Mouse (Mus musculus) gastrocnemius, postnatal 14 days (tissue): ENCODE results near the gene Syt1. TPM values are rescaled to one million over a fixed set of nuclear protein-coding genes. Genes with fewer than 3 reads are reported as not detected.

Experiments used
- DNase-seq: peaks from one replicate; pipeline ENCODE4 v3.0.0; 2021; ENCODE audit warnings: mixed read lengths
- intact Hi-C: fragments of 180-260 bp; cut with DNase I; formaldehyde crosslinking; loops from one replicate; pipeline ENCODE4 v1.15.1; 2025; ENCODE audit warnings: low total_unique reads
- total RNA-seq, 2 experiments: library from RNA; stranded (reverse); gene quantifications; 2 replicates each; pipeline ENCODE4 v1.2.3; 2021

Syt1 gene
- total RNA-seq, 2 experiments from 2014 or later: 0.12 to 0.20 TPM

DNA sequence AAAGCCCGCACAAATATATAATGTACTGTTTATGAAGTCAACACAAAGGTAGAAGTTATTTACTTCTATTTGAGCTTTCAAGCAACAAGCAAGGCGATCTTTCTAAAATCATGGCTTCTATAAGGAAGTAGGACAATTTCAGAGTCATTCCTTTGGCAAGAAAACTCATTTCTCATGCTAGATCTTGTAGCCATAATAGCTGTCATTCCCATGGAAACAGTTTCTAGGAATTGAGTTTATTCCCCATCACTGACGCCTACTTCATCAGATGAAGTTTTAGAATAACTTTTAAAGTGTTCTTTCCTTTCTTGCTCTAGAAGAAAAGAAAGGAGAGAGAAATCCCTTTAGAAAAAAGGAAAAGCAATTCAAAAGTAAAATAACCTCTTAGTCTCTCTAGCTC lies 341.8 kb downstream of the Syt1 start:
- intact Hi-C loops: no loop called here
- no peak for DNase-seq

DNA sequence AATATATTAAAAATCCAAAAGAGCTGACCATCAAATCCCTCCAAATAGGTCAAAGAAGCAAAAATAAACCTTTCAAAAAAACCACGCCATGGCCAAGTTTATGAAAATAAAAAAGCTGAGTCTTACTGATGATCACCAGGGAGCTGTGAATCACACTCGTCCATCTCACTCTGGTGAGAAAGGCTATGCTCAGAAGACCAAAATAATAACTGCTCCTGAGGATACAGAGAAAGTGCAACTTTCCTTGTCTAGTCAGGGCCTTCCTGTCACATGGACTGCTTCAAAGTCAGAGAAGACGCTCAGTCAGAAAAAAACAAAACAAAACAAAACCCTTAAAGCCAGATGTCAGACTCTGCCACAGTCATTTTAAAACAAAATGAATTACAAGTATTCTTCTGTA lies 350.5 kb downstream of the Syt1 start:
- DNase-seq: no peak
- intact Hi-C loops: no loop called here

DNA sequence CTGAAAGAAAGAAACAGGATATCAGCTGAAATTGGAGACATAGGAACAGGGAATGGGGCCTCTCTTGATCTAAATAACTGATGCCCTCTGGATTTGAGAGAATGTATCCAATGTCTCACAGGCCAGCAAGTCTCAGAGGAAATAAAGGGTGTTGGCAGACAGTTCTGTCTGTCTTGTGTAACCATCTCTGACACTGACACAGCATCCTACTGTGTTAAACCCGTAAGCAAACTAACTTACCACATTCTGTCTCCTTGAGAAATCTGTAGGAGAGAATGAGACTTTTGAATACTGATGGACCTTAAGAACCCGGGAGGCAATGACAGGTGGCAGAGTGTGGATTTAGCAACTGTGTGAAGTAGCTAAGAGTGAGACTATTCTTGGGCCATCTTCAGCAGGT lies 352.5 kb downstream of the Syt1 start:
- intact Hi-C loops: no loop called here
- DNase-seq: no peak

DNA sequence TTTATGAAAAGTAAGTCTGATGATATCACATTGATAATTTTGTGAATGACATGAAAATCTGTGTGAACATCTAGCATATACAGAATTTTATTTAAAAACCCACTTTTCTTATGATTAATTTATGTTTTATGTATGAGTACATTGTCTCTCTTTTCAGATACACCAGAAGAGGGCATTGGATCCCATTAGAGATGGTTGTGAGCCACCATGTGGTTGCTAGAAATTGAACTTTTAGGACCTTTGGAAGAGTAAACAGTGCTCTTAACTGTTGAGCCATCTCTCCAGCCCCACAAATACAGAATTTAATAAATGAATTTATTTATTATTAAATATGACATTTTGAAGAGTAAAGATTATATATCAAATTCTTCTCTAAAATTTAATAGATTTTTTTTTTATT lies 353.1 kb downstream of the Syt1 start:
- DNase-seq: no peak
- intact Hi-C loops: no loop called here

DNA sequence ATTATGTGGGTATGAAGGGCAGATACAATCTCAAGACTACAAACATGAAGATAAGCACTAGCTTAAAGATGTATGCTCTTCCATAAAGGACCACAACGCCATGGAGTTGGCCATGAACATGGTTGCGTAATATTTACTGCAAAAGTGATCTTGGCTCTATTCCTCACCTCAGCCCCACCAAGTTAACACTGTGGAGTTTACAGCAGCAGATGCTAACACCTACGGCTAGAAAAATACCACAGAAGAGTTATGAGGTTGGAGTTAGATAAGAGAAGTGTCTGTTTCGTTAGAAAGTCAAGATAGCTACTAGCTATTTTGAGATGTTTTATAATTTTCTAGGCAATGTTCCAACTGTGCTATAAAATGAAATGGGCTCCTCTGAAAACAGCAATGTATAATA lies 353.9 kb downstream of the Syt1 start:
- DNase-seq: no peak
- intact Hi-C loops: no loop called here

DNA sequence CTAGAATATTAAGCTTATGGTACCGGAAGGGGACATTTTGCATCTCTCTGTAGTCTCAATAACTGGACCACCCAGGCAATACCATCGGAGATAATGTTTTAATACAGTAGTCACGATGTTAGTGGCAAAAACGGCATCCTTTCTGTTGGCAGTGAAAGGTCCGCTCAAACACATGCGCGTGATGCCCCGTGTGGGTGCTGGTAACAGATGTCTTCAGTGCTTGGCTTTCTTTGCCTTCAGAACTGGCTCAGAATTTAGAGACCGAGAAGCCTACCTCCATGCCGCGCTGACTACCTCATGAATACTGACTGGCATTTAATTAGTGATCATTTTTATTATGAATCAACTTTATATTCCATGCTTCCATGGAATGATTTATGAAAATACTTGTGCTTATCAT lies 355.7 kb downstream of the Syt1 start:
- no peak for DNase-seq
- intact Hi-C loops: no loop called here

DNA sequence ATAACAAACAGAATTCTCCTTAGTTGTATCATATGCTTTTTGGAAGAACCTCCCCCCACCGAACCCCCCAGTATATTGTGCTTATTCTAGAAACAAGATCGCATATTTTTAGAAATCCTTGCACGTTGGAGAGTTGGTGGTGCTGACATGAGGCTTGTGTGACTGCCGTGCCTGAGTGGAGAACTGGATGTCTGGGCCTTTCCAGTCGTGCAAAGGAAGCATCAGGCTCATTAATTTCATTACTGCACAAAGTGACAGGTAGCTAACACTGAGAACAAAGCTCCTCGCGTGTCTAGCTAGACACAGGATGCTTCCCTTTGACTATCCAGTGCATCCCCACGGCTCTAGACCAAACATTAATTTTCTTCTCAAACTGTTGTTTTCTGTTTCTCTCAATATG lies 358.0 kb downstream of the Syt1 start:
- intact Hi-C loops: no loop called here
- no peak for DNase-seq

DNA sequence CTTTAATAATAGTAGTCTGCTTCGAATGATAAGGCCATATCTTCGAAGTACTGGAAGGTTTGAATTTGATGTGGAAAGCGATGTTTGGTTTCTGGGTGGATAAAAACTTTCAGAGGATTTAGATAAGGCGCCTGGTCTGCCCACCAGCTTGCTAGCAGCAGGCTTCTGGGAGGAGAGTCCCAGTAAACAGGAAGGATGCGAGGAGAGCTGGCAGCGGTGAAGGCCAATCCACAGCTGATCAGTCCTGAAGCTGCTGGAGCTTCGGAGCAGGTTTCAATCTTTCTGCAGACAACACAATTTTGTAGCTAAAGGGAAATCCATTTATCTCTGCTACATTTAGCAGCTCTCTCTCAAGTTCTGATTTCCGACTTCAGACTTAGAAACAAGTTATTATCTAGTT lies 358.7 kb downstream of the Syt1 start:
- intact Hi-C loops: no loop called here
- no peak for DNase-seq

DNA sequence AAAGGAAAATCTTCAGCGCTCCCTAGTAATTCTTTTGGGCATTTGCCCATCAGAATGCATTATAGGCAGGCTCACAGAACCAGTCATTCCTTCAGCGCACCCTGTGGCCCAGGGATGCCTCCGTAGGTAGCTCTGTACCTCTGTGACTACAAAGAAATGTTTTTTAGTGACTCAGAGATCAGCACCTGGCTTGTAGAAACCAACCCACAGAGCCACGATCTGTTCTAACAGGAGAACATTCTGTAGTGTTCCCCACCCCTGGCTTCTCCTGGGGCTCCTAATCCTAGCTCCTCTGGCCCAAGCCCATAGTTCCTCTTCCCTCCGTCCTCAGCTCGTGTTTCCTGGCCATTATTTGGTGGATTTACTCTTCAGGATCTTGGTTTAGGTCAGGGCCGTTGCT lies 361.6 kb downstream of the Syt1 start:
- DNase-seq: no peak
- intact Hi-C loops: no loop called here

DNA sequence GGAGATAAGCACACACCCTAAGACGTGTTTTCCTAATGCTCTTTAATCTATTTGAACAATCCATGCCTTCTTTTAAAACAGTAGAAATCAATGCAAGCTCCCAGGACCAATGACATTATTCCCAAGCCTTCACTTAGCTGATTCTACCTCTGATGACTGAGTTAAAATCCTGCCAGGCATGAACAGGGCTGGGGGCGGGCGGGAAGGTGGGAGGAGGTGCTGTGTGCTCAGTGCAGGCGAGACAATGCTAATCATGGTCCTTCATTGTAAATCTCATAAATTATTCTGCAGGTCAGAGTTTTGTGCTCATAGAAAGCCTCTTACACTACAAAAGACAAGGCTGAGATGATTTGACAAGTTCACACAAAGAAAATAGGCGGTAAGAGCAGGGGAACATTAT lies 366.9 kb downstream of the Syt1 start:
- intact Hi-C loops: no loop called here
- DNase-seq: no peak

DNA sequence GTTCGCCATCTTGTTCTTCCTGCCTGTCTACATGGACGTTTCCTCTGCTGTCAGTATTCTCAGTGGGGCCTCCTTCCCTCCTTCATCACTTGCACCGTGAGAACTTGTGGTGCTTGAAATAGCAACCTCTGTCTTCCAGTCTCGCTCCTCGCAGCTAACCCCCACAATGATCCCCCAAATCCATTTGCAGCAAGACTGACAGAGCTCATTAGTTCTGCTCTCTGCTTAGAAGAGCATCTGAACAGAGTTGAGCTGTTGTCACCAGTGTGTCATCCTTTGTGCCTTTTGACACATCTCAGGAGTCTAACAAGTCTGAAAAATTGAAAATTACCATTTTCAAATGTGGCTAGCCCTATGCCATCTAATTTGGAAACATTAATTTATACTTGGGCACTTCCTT lies 372.7 kb downstream of the Syt1 start:
- no peak for DNase-seq
- intact Hi-C loops: no loop called here

DNA sequence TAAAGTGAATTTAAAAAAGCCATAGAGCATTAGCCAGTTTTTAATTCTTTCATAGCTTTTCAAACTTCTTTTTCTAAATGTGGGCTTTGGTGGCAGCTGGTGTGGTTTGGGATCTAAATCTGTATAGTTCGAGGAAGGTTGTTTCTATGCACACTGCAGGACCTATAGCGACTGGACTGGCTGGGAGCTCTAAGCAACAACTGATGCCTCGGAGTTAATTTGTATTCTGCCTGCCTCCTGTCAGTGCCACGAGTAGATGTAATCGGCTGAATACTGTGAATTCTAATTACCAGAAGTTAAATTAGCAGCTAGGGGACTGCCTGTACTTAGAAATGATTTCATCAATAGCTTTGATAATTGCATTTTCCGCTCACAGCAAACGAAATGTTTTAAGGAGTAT lies 374.7 kb downstream of the Syt1 start:
- DNase-seq: no peak
- intact Hi-C loops: no loop called here

DNA sequence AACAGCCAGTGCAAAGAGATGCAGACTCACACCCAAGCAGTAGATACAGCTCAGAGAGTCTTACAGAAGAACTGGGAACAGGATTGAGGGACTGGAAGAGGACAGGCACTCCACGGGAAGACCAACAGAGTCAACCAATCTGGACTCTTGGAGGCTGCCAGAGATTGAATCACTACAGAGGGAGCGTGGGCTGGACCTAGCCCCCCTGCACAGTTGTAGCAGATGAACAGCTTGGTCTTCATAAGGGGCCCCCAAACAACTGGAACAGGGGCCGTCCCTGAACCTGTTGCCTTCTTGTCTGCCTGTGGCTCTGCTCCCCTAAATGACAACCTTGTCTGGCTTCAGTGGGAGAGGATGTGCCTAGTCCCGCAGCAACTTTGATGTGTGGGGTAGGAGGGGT lies 375.2 kb downstream of the Syt1 start:
- no peak for DNase-seq
- intact Hi-C loops: no loop called here

DNA sequence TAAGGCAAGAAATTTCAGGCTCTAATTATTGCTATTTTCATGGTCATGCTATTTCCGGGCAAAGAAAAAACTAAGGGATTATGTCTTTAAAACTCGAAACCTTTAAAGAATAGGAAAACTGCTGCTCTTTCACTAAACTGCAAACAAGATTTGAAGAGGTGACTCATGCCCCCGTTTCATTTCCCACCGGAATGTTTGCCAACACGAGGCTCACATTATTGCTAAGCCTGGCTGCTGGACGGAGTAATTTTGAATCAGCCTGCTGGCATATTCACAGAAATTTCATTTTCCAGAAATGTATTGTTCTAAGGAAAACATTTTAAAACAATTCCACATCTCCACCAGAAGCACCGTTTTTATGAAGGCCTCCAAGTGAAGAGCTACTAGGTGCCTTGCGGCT lies 379.9 kb downstream of the Syt1 start:
- intact Hi-C loops: no loop called here
- no peak for DNase-seq

DNA sequence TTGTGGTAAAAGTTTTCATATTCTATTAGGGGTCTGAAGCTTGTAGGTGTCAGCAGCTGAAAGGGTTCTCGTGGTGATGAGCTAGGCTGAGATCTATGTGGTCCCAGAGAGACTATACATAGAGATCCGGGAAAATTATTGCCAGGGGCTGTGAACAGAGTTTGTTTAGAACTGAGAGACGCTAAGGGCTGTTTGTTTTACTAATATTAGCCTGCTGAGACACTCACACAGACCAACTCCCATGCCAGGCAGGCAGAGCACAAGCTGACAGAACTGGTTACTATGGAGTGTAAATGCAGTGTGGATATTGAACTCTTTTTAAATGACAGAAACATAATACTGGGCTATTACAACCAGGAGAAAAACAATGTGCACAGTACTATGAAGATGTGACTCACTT lies 384.4 kb downstream of the Syt1 start:
- intact Hi-C loops: no loop called here
- no peak for DNase-seq

DNA sequence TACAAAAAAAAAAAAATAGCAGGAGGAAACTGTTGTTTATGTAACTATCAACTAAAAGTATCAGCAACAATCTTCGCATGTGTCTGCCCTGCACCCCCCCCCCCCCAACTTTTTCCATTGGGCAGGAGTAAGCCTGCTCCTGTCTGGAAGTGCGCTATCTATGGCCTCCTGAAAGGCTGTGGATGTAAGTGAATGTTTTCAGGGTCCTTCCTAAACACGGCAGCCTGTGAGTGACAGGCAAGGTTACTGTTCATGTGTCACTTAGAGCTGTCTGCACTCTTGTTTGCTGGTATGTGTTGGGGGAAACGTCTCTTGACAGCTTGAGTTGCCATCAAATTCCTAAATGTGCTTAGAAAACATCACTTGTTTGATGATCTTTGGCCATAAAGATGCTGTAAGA lies 387.8 kb downstream of the Syt1 start:
- intact Hi-C loops: no loop called here
- DNase-seq: no peak

DNA sequence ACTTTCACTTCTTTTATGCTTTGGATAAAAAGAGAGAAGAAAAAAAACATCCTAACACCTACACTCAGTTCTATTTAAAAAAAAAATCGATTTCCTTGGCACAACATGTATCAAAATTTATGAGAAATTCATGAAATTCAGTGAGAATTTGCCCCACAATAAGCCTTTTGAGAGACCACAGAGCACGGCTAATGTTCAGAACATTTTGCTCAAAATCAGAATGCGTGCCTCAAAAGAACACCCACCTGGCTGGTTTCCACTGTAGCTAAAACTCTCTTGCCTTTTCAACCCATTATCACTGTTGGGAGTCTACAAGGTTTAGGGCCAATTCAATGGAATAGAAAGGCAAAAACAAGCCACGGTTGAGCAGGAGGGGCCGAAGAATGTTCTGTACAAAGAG lies 390.9 kb downstream of the Syt1 start:
- no peak for DNase-seq
- intact Hi-C loops: no loop called here

DNA sequence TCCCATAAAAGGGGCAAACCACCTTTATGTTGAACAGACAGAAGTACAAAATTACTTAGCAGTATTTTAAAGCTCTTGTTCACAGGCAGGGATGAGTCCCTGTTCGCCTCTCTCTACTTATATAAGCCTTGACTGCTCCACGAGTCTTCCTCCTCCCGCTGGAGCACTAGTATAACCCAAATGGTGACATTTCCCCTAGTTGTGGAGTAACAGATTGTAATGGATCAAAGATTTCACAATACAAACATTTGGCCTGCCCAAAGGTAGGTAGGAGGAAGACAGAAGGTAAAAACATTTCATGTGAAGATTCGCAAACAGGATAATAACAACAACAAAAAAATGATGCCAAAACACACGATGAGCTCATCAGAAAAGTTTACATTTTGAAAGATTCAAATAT lies 391.6 kb downstream of the Syt1 start:
- no peak for DNase-seq

DNA sequence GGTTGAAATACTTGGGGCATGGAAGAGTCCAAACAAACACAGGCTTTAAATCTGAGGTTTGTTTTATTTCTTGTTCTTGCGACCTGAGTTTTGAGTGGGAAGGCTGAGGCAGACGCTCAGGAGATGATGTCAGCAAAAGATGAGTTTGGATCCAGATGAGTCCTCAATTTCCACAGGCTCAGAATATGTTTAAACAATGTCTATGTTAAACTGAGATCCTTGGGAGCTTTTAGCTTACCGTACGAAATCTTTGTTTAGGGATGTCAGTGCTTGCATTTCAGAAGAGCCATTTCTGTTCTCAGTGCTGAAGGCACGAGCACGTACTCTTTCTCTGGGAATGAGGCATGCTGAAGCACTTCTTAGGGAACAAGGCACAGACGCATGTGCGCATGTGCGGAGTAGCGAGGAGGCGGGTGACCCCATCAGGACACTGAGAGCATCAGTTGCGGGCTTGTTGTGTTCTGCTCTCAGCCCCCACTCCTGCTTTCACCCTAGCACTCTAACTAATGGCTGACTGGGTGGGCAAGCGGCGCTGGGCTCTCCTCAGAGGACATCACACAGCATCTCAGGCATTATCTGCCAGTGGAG lies 400.6 kb downstream of the Syt1 start:
- intact Hi-C loops: no loop called here
- DNase-seq: no peak

More for the DNA sequence above, 391.6 kb downstream of the Syt1 start:
- intact Hi-C loops: no loop called here

DNA sequence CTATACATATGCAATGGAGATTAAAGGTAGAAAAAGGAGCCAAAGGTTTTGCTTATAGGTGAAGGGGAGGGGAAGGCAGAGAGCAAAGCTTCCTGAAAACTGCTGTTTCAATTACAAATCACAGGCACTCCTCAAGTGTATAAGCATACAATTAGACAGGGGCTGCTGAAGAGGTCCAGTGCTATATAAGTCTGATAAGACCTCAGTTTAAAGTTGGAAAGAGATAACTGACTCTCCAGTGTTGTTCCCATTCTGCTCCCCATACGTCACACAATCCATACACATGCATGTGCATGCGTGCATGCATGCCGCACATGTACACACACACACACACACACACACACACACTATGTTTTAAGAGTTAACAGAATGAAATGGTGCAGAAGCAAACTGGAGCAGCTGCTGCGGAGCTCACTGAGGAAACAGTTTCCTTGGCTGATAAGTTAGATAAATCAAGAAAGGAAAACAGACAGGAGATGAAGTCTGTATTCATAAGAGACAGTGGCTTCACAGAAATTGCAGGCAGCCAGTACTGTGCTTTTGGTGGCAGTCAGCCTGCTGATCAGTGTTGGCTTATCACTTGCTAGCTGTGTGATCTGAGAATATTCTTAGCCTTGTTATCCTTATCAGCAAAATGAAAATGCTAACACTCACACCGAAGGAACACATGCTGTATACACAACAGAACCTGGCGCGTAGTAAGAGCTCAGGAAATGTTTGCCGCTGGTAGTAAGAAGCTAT lies 408.9 kb downstream of the Syt1 start:
- intact Hi-C loops: no loop called here
- no peak for DNase-seq

DNA sequence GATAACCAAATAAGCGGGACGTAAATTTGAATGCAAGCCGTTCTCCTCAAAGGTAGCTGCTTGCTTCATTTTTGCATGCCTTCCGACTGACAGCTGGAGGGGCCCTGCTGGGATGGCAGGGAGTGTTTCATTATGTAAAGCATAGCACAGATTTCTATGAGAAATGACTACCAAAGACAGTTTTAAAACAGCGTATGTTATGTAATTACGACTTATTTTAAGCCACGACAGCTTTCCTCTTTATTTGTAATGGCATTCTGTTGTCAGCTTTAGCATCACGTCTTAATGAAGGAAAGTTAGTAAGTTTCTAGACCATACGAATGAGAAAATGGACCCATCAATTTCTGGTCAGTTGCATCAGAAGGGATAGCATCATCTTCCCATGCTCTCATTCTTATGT lies 410.1 kb downstream of the Syt1 start:
- intact Hi-C loops: no loop called here
- no peak for DNase-seq

DNA sequence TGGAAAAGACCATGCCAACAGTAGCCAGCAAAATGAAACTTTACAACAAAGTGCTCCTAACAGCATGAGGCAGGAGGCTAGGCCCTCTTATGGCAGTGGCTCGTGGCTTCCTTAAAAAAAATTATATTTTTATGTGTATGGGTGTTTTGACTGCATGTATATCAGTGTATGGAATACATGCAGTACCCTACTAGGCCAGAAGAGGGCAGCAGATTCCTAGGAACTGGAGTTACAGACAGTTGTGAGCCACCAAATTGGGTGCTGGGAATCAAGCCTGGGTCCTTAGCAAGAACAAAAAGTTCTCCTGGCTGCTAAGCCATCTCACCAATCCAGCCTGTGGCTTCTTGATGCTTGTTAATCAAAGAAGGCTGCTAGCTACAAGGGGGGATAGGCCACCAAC lies 413.4 kb downstream of the Syt1 start:
- no peak for DNase-seq
- intact Hi-C loops: no loop called here
